Mouse (Mus musculus): ENCODE measurements around the gene Cdiptos.

The Cdiptos gene

DNA sequence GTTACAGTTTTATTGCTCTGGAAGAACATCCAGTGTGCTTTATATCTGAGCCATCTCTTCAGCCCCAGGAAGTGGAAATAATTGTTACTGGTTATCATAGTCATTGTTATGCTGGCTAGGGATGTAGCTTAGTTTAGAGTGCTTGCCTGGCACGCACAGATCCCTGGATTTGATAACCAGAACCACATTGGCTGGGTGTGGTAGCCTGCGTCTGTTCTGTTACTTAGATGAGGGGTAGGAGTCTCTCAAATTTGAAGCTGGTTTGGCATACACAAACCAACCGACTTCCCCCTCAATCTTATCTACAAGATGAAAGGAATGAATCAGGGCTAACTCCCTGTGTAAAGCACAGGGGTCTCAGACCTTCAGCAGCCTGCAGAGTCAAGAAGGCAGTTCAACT lies 49.6 kb downstream of the Cdiptos start:
- no peak for DNase-seq (ENCODE audit: low spot score in 2 of 2)

DNA sequence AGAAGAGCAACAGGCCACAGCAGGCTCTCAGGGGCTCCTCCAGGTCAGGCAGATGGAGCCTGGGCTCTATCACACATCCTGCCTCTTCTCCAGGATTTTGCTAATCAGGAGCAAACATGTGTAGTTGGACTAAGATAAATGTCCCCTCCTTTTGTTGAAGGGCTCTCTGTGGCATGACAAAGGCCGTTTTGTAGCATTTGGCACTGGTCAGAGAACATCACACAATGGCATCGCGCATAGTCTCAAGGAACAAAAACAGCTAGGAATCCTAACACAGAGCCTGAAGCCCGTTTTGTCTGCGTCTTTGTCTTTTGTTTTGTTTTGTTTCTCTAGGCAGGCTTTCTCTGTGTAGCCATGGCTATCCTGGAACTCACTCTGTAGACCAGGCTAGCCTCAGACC lies 51.9 kb downstream of the Cdiptos start:
- no peak for DNase-seq (ENCODE audit: low spot score in 2 of 2)

DNA sequence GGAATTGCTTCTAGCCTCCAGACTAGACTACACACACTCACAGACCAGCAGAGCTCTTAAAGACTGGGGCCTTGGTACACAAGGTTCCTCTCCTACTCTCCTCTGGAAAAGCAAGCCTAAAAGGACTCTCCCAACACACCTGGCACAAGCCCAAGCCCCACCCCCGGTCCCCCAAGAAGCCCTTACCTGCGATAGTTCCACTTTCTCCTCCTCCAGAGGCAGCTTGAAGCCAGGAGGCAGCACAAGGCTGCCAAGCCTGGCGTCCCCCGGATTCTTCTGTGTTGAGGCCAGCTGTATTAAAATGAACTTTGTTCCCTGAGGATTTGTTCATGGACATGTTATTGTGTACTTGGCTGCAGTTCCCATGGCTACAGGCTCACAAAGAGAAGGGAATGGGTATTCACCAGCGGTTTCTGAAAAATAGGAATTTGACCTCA lies 53.3 kb downstream of the Cdiptos start, which contains the start of gene Tmem219:
Gene Tmem219, minus strand, starts transcription at position 294 of the 437 bp plus-strand sequence.
- DNase-seq (ENCODE audit: low spot score in 2 of 2): no peak

All from urinary bladder, adult 18-20 months (tissue).